Mouse (Mus musculus) lung, embryonic 15.5 days (tissue): ENCODE data around the gene Ubap2. TPM values are rescaled to one million over a fixed set of nuclear protein-coding genes. Genes with fewer than 3 reads are reported as not detected.

Experiments used
- ATAC-seq: fragments of 200-750 bp; cut with Nextera tagmentation; 2 replicates; pipeline ENCODE4 v1.8.0; 2017; ENCODE audit warnings: moderate number of reproducible peaks, borderline replicate concordance; ENCODE audit not compliant: low FRiP score, low TSS enrichment; ENCODE audit errors: extremely low read depth
- H3K27ac ChIP-seq: fragments of 300-500 bp; sonication (generic); 2 replicates; pipeline ENCODE4 v1.5.1; 2015; ENCODE audit warnings: moderate library complexity, mild to moderate bottlenecking, inconsistent platforms
- H3K27me3 ChIP-seq: fragments of 300-500 bp; sonication (generic); 2 replicates; pipeline ENCODE4 v1.6.1; 2015; ENCODE audit warnings: inconsistent platforms
- H3K36me3 ChIP-seq: fragments of 300-500 bp; sonication (generic); 2 replicates; pipeline ENCODE4 v1.6.1; 2015; ENCODE audit warnings: inconsistent platforms
- H3K4me1 ChIP-seq: fragments of 300-500 bp; sonication (generic); 2 replicates; pipeline ENCODE4 v1.6.1; 2015; ENCODE audit warnings: inconsistent platforms
- H3K4me2 ChIP-seq: fragments of 300-500 bp; sonication (generic); 2 replicates; pipeline ENCODE4 v1.6.1; 2015; ENCODE audit warnings: inconsistent platforms, mild to moderate bottlenecking, moderate library complexity
- H3K4me3 ChIP-seq: fragments of 300-500 bp; sonication (generic); 2 replicates; pipeline ENCODE4 v1.5.1; 2015; ENCODE audit warnings: mild to moderate bottlenecking, inconsistent platforms
- H3K9ac ChIP-seq: fragments of 300-500 bp; sonication (generic); 2 replicates; pipeline ENCODE4 v1.6.1; 2015; ENCODE audit warnings: inconsistent platforms
- H3K9me3 ChIP-seq: fragments of 300-500 bp; sonication (generic); 2 replicates; pipeline ENCODE4 v1.6.1; 2016; ENCODE audit warnings: inconsistent platforms
- WGBS: fragments of 180-500 bp; shearing (Covaris S2); methylation state at CpG from one replicate; pipeline ENCODE4 v1.1.7; 2015; 5-methylcytosine and 5-hydroxymethylcytosine counted together
- polyA plus RNA-seq: library from polyadenylated mRNA; unstranded; fragments of >200 nt; fragmentation: Nextera tagmentation; extraction: Ambion mirVana; gene quantifications from 2 replicates; pipeline ENCODE4 v1.2.1, GENCODE M21; 2015

Gene Ubap2
- polyA plus RNA-seq, 1 experiment from 2014 or later = 55.9 TPM

- Histone ChIP-seq H3K4me1 (no peaks in the 10 kb centered on the region), H3K36me3 (peaks cover 94% of the 10 kb centered on the region)
- WGBS = 95% methylated on average over 7 of the region's 7 CpGs
Measured at GRCm38 (mm10) chr4:41295960-41296359, 21.0 kb upstream of the Ubap2 start.

GRCm38 (mm10) chr4:41295507-41295906, 20.6 kb upstream of the Ubap2 start:
- WGBS = 92% methylated on average over 11 of the region's 11 CpGs
- Histone ChIP-seq H3K36me3 (peaks cover 90% of the 10 kb centered on the region), H3K9me3 (no peaks in the 10 kb centered on the region), H3K4me1 (no peaks in the 10 kb centered on the region), H3K4me2 (no peak overlapping the region), H3K9ac (no peak overlapping the region), H3K4me3 (no peak overlapping the region), H3K27me3 (no peaks in the 10 kb centered on the region), H3K27ac (no peak overlapping the region)
- no peak for ATAC-seq

More at GRCm38 (mm10) chr4:41295960-41296359, 21.0 kb upstream of the Ubap2 start:
- no peaks in the 10 kb centered on the region for H3K9me3 ChIP-seq
- H3K9ac ChIP-seq = no peak overlapping the region
- no peak overlapping the region for H3K4me2 ChIP-seq
- no peak for ATAC-seq
- no peak overlapping the region for H3K4me3 ChIP-seq
- H3K27ac ChIP-seq = no peak overlapping the region
- H3K27me3 ChIP-seq = no peaks in the 10 kb centered on the region

GRCm38 (mm10) chr4:41293907-41294306, 19.0 kb upstream of the Ubap2 start:
- Histone ChIP-seq H3K4me1 (no peaks in the 10 kb centered on the region), H3K9ac (no peak overlapping the region), H3K4me2 (no peak overlapping the region), H3K9me3 (no peaks in the 10 kb centered on the region), H3K36me3 (peaks cover 74% of the 10 kb centered on the region), H3K4me3 (no peak overlapping the region), H3K27me3 (no peaks in the 10 kb centered on the region), H3K27ac (no peak overlapping the region)
- no peak for ATAC-seq
- 82% methylated on average over 4 of the region's 4 CpGs for WGBS

- no peak for ATAC-seq
- Histone ChIP-seq H3K27me3 (no peaks in the 10 kb centered on the region), H3K9ac (no peak overlapping the region), H3K9me3 (no peaks in the 10 kb centered on the region), H3K4me1 (peaks cover 3% of the 10 kb centered on the region; the same call in 1 of the 2 replicates), H3K4me3 (no peak overlapping the region), H3K4me2 (no peak overlapping the region), H3K36me3 (peaks cover 38% of the 10 kb centered on the region), H3K27ac (no peak overlapping the region)
- WGBS = 82% methylated on average over 7 of the region's 7 CpGs
Measured at GRCm38 (mm10) chr4:41289802-41290201, 14.9 kb upstream of the Ubap2 start.

- Histone ChIP-seq H3K9me3 (no peaks in the 10 kb centered on the region), H3K4me2 (no peak overlapping the region), H3K4me1 (peaks cover 3% of the 10 kb centered on the region; the same call in 1 of the 2 replicates), H3K27me3 (no peaks in the 10 kb centered on the region), H3K4me3 (no peak overlapping the region), H3K36me3 (peaks cover 6% of the 10 kb centered on the region), H3K9ac (no peak overlapping the region), H3K27ac (no peak overlapping the region)
- WGBS = 15% methylated on average over 3 of the region's 3 CpGs
- ATAC-seq = no peak
Measured at GRCm38 (mm10) chr4:41286420-41286819, 11.5 kb upstream of the Ubap2 start.

- H3K9me3 ChIP-seq = no peaks in the 10 kb centered on the region
- H3K4me1 ChIP-seq = peaks cover 3% of the 10 kb centered on the region; the same call in 1 of the 2 replicates
- WGBS = 54% methylated on average over 2 of the region's 2 CpGs
Measured at GRCm38 (mm10) chr4:41284087-41284486, 9.1 kb upstream of the Ubap2 start.

GRCm38 (mm10) chr4:41275927-41276326, 983 bp upstream of the Ubap2 start:
- Histone ChIP-seq H3K9ac (peak overlapping the region; percentile 95), H3K4me3 (peak overlapping the region; percentile 93), H3K9me3 (no peaks in the 10 kb centered on the region), H3K27me3 (no peaks in the 10 kb centered on the region), H3K36me3 (no peaks in the 10 kb centered on the region), H3K4me1 (peaks cover 29% of the 10 kb centered on the region), H3K4me2 (peak overlapping the region; percentile 61), H3K27ac (peak overlapping the region; percentile 95)
- 45% methylated on average over 5 of the region's 5 CpGs for WGBS
- ATAC-seq = no peak

More at GRCm38 (mm10) chr4:41284087-41284486, 9.1 kb upstream of the Ubap2 start:
- ATAC-seq = peak; percentile 73; the same call in 1 of the 2 replicates
- Histone ChIP-seq H3K4me2 (no peak overlapping the region), H3K9ac (no peak overlapping the region), H3K27ac (peak overlapping the region; percentile 85), H3K36me3 (no peaks in the 10 kb centered on the region), H3K27me3 (no peaks in the 10 kb centered on the region), H3K4me3 (no peak overlapping the region)

- Histone ChIP-seq H3K36me3 (peaks cover 13% of the 10 kb centered on the region), H3K9ac (peak overlapping the region; percentile 95), H3K4me3 (peak overlapping the region; percentile 93), H3K4me2 (peak overlapping the region; percentile 69), H3K4me1 (peaks cover 29% of the 10 kb centered on the region), H3K27me3 (no peaks in the 10 kb centered on the region), H3K9me3 (no peaks in the 10 kb centered on the region), H3K27ac (peak overlapping the region; percentile 95)
- 1% methylated on average over 17 of the region's 18 CpGs for WGBS
- peak; percentile 69 for ATAC-seq
Measured at GRCm38 (mm10) chr4:41274377-41274979, 466 bp downstream of the Ubap2 start.

- no peak overlapping the region for H3K4me3 ChIP-seq
- H3K36me3 ChIP-seq = peaks cover 29% of the 10 kb centered on the region
- no peaks in the 10 kb centered on the region for H3K27me3 ChIP-seq
- no peak overlapping the region for H3K4me2 ChIP-seq
- no peak for ATAC-seq
- H3K9me3 ChIP-seq = no peaks in the 10 kb centered on the region
- no peak overlapping the region for H3K27ac ChIP-seq
- no peak overlapping the region for H3K9ac ChIP-seq
- peaks cover 14% of the 10 kb centered on the region for H3K4me1 ChIP-seq
Measured at GRCm38 (mm10) chr4:41268133-41268532, 6.8 kb downstream of the Ubap2 start.

GRCm38 (mm10) chr4:41266350-41266749, 8.6 kb downstream of the Ubap2 start:
- WGBS = 69% methylated on average over 4 of the region's 4 CpGs
- peaks cover 38% of the 10 kb centered on the region for H3K36me3 ChIP-seq

GRCm38 (mm10) chr4:41260691-41261090, 14.3 kb downstream of the Ubap2 start:
- Histone ChIP-seq H3K27me3 (no peaks in the 10 kb centered on the region), H3K4me1 (no peaks in the 10 kb centered on the region)

More at GRCm38 (mm10) chr4:41266350-41266749, 8.6 kb downstream of the Ubap2 start:
- no peak overlapping the region for H3K9ac ChIP-seq
- H3K27me3 ChIP-seq = no peaks in the 10 kb centered on the region
- no peak for ATAC-seq
- H3K27ac ChIP-seq = no peak overlapping the region
- no peaks in the 10 kb centered on the region for H3K9me3 ChIP-seq
- H3K4me2 ChIP-seq = no peak overlapping the region
- 0 out of 2 replicates have a peak, but pooled peaks cover 3% of the 10 kb centered on the region for H3K4me1 ChIP-seq
- no peak overlapping the region for H3K4me3 ChIP-seq

GRCm38 (mm10) chr4:41259019-41259418, 15.9 kb downstream of the Ubap2 start:
- Histone ChIP-seq H3K4me1 (no peaks in the 10 kb centered on the region), H3K9ac (no peak overlapping the region), H3K9me3 (no peaks in the 10 kb centered on the region), H3K27me3 (no peaks in the 10 kb centered on the region), H3K4me2 (no peak overlapping the region), H3K4me3 (no peak overlapping the region), H3K27ac (no peak overlapping the region), H3K36me3 (peaks cover 12% of the 10 kb centered on the region; the same call in 1 of the 2 replicates)
- 78% methylated on average over 4 of the region's 4 CpGs for WGBS
- no peak for ATAC-seq

More at GRCm38 (mm10) chr4:41260691-41261090, 14.3 kb downstream of the Ubap2 start:
- Histone ChIP-seq H3K9ac (no peak overlapping the region), H3K36me3 (peaks cover 17% of the 10 kb centered on the region; the same call in 1 of the 2 replicates), H3K9me3 (no peaks in the 10 kb centered on the region), H3K4me3 (no peak overlapping the region), H3K27ac (no peak overlapping the region), H3K4me2 (no peak overlapping the region)
- no peak for ATAC-seq
